Mouse (Mus musculus): ENCODE measurements around the gene Zg16.

- no peak for TF ChIP-seq POLR2A (IDR thresholded peaks at IDR 0.05; ENCODE audit: low read depth, low read length)
- TF ChIP-seq CTCF (IDR thresholded peaks at IDR 0.05; ENCODE audit: borderline replicate concordance, insufficient read depth, low read length), result no peak
Measured at GRCm38 (mm10) chr7:127076188-127076587, 10.9 kb downstream of the Zg16 start.
